10 mouse cellular contexts compared by ENCODE assay signal in the genomic region with DNA sequence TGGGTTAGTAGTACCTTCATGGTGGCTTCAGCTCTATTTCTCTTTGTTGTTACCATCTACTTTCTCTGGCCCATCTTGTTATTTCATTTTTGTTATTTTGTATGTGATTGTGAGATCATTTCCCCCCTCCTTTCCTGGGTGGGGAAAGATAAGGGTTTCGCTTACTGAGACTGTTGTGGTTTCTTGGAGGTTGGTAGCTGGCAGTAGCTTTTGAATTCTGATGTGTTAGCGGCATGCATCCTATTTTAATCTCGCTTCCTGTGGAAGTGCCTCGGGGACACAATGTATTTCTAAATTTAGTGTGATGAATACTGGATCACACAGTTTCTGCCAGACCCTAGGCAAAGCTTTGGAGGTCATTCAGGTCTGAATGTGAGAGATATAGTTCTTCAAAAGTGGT.
DNase-seq lines count a peak whose midpoint lies in the region; ATAC-seq and TF ChIP-seq lines count a peak whose summit lies in the region.
"Had no signal": no experiment of that assay in that cellular context is flagged by ENCODE, and none has a peak within 500 bp of the region (broad histone marks: within the 10 kb centered on the region; RNA-seq: fewer than 3 reads in every experiment).

No protein-coding gene starts in this region.

- H3K4me3 ChIP-seq in gastrocnemius, adult 2 months = no peak overlapping the region
- H3K4me3 ChIP-seq in heart, adult 2 months = no peak overlapping the region
- H3K4me3 ChIP-seq in liver, embryonic 12.5 days = no peak overlapping the region

- TF ChIP-seq EP300 in heart, adult 2 months (IDR thresholded peaks at IDR 0.05; ENCODE audit: insufficient read depth, low read depth, low read length) = no peak

- H3K36me3 ChIP-seq in heart, adult 2 months (ENCODE audit: control insufficient read depth, insufficient read depth, low read length) = peaks cover 22% of the 10 kb centered on the region
- H3K36me3 ChIP-seq in liver, embryonic 12.5 days = no peaks in the 10 kb centered on the region

- DNase-seq in gastrocnemius, adult 2 months = no peak
- no peak for DNase-seq in gastrocnemius, postnatal 14 days
- DNase-seq in 416B (ENCODE audit: low read depth) = peak; percentile 66
- DNase-seq in heart, adult 2 months = peak in 1 of 2 experiments; percentile 43
- no peak for DNase-seq in layer of hippocampus, adult 9-11 months
- DNase-seq in cerebellum, adult 11-12 months = no peak
- DNase-seq: cerebellum, postnatal 10 days had no signal

- no peak for TF ChIP-seq POLR2A in heart, adult 2 months (IDR thresholded peaks at IDR 0.05; ENCODE audit: insufficient read depth, low read depth, low read length)

- no peaks in the 10 kb centered on the region for H3K9me3 ChIP-seq in liver, embryonic 12.5 days (replicated peaks)

- no peaks in the 10 kb centered on the region for H3K27me3 ChIP-seq in heart, adult 2 months (ENCODE audit: control insufficient read depth, insufficient read depth, low read length)
- no peaks in the 10 kb centered on the region for H3K27me3 ChIP-seq in liver, embryonic 12.5 days (replicated peaks)

- no peaks in the 10 kb centered on the region for H3K79me2 ChIP-seq in heart, adult 2 months (replicated peaks; ENCODE audit: control insufficient read depth, insufficient read depth, low read length)

- WGBS in heart, adult 2 months = 11% methylated on average over 4 of the region's 4 CpGs
- 20% methylated on average over 4 of the region's 4 CpGs for WGBS in liver, embryonic 12.5 days (ENCODE audit: insufficient replicate concordance)

- peak overlapping the region; percentile 71 for H3K27ac ChIP-seq in gastrocnemius, adult 2 months
- H3K27ac ChIP-seq in heart, adult 2 months = peak overlapping the region; percentile 84
- H3K27ac ChIP-seq in liver, embryonic 12.5 days = no peak overlapping the region

- intact Hi-C loops in gastrocnemius, adult 2 months (cut with DNase I) = loop anchor here (5.0 kb wide), 2 partner anchors 42 to 68 kb away; partner anchors contain the start of gene Tbl1x
- intact Hi-C loops in gastrocnemius, postnatal 14 days (cut with DNase I; ENCODE audit: low total_unique reads) = no loop called here
- intact Hi-C loops in heart, adult 2 months (cut with DNase I) = loop anchor here (2.0 to 5.0 kb wide), 3 partner anchors 37 to 69 kb away; partner anchors contain the start of gene Tbl1x

- peak overlapping the region; percentile 18; the same call in 1 of the 2 replicates for H3K4me2 ChIP-seq in liver, embryonic 12.5 days

- no peak for TF ChIP-seq CTCF in gastrocnemius, adult 2 months (IDR thresholded peaks at IDR 0.05)
- no peak for TF ChIP-seq CTCF in heart, adult 2 months (IDR thresholded peaks at IDR 0.05)

- ATAC-seq in liver, embryonic 12.5 days = no peak
- no peak for ATAC-seq in cerebellum, adult (ENCODE audit: insufficient number of reproducible peaks, low FRiP score, low TSS enrichment)
- ATAC-seq: intestine, embryonic 16.5 days had no signal

- no peak overlapping the region for H3K9ac ChIP-seq in heart, adult 2 months (ENCODE audit: low read depth, low read length)
- H3K9ac ChIP-seq in liver, embryonic 12.5 days = no peak overlapping the region

- H3K4me1 ChIP-seq in heart, adult 2 months (ENCODE audit: control insufficient read depth, insufficient read depth, low read length) = peaks cover 11% of the 10 kb centered on the region
- H3K4me1 ChIP-seq in liver, embryonic 12.5 days = peaks cover 42% of the 10 kb centered on the region
